Mouse (Mus musculus) spleen, adult 12 weeks (tissue): ENCODE results near the gene Aldh1a7.
A peak's percentile ranks its signal among the peaks of the same experiment; 100 is the strongest.
"Not testable (repeated sequence)": the region's sequence is repeated elsewhere in the genome, so short reads cannot be mapped to it uniquely, and the experiment has no call there.

Experiments used
- DNase-seq: peaks from one replicate; pipeline ENCODE4 v3.0.0; 2022; ENCODE audit warnings: low spot score

Aldh1a7 gene

DNA sequence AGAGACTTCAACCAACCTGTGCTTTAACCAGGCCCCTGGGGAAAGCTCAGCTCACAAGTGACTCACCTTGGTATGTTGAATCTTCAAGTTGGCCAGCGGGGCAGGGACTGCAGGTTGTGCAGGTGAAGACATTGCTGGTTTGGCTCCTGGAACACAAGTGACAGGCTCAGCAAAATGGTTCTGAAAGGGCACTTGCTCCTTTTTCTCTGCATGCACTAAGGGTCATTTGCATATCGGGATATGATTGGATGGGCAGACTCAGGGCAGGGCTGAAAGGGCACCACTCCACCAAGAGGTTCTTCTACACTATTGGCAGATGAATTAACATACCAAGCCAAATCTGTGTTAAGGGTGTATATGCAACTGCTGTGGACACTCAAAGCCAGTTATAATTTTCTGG is at the start of gene Aldh1a7:
Aldh1a7 (minus strand) TSS at position 182 of the 400 bp plus-strand sequence.
- peak; percentile 1 for DNase-seq

DNA sequence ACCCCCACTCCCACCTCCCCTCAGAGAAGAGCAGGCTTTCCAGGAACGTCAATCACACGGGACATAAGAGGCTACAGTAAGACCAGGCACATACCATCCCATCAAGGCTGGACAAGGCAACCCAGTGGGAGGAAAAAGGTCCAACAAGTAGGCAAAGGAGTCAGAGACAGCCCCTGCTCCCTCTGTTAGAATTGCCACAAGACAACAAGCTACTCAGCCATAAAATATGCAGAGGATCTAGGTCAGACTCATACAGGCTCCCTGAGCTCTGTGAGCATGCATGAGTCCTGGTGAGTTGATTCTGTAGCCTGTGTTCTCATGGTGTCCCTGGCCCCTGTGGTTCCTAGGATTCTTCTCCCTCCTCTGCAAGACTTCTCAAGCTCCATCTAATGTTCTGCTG is 48.3 kb upstream of the Aldh1a7 start:
- DNase-seq, result no peak

DNA sequence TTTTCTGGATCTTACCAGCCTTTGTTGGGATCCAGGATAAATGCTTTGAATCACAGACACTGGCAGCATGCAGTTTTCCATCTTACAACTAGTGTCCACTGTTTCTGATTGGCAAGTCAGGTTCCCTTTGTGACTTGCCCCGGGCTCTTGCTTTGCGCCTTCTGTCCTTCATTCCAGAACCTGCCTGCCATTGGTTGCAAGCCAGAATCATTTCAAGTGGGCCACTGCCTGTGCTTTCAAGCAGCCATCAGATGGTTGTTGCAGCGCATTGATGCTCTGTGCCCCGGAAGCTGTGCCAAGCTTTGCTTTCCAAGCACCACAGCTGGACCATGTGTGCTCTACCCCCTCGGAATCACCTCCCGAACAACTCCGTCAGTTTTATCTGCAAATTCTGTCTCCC is 46.6 kb upstream of the Aldh1a7 start:
- no peak for DNase-seq

DNA sequence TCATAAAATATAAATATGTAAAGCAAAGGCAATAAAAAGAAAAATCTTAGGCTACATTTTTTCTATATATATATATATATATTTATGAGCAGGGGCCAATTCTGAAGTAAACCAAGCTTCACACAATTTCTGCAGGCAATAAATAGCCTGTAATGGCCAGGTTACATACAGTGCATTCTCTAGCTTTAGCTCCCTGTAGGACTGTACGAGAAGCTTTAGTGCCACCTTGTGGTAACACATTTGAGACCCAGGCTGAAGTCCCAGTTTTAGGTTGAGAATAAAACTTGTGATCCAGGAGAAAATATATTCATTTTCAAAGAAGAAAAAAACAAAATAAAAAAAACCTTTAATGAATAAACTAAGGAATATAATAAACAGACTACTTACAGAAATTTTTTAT is 36.9 kb upstream of the Aldh1a7 start:
- no peak for DNase-seq

DNA sequence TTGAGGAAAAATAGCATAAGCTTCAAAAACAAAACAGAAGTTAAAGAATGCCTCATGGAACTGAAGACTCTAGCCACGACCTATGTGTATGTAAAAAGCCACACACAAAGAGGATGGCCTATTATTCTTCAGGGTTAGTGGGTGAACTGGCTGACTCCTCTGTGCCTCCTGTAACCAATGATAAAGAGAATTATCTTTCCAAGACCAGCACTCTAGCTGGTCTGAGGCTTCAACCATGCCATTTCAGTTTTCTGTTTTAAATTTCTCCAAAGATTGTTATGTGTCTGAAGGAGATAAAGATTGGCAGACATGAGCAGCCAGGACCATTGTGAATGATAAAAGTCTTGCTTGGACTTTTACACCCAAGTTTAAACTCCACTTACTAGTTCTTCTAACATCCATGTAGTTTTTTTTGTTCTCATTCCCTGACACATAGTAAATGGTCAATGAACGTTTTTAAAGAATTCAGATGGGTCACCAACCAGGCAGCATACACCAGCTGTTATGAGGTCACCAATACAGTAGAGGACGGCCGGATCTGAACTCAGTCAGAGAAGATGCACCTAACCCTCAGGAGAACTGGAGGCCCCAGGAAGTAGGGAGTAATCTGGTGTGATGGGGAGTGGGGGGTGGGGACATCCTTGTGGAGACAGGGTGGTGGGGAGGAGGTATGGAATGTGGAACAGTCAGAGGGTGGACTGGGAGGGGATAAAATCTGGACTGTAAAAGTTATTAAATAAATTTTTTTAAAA is 34.5 kb upstream of the Aldh1a7 start:
- no peak for DNase-seq

DNA sequence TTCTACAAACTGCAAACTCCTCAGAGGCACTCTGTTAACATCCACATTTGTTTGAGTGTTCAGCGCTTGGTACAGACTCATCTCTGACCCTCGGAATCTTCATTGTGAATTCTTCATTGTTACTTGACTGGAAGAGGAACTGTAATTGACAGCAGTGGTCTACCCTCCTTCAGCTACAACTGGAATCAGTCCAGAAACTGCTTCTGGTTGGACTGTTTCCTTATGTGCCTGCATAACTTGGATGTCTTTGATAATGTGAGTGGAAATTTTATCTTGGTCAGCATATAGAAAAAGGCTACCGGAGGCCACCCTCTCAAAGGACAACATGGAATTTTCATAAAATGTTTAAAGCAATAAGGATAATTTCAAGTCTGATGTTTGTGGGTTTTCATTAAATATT is 33.8 kb upstream of the Aldh1a7 start:
- DNase-seq, result no peak

DNA sequence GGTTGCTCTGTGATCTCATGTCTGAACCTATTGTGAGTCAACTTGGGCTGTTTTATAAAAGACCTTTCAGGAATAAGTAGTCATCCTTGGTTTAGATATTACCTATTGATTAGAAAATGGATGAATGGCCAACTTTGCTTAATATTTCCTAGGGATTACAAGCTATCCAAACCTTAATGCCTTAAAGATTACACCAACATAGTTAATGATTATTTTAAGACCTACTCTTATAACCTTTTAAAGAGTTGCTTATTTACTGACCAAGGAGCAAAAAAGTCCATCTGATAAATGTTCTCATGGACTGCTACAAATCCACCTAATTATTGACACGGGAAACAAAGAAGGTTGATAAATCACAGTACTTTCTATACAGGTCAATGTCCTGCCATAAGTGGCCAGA is 17.3 kb upstream of the Aldh1a7 start:
- DNase-seq, result no peak

DNA sequence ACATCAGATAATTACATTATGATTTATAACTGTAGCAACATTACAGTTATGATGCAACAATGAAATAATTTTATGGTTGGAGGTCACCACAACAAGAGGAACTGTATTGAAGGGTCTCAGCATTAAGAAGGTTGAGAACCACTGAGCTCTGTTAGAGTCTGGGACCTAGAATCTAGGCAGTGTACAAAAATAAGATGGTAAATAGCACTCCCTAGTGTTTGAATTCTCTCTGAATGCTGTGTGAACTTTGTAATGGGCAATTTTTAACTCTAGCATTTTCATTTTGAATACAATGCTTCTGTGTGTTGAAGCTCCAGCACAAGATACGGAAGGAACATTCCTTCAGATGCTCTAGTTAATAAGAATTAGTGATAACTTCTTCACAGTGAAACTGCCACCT is 916 bp upstream of the Aldh1a7 start:
- DNase-seq, result no peak

DNA sequence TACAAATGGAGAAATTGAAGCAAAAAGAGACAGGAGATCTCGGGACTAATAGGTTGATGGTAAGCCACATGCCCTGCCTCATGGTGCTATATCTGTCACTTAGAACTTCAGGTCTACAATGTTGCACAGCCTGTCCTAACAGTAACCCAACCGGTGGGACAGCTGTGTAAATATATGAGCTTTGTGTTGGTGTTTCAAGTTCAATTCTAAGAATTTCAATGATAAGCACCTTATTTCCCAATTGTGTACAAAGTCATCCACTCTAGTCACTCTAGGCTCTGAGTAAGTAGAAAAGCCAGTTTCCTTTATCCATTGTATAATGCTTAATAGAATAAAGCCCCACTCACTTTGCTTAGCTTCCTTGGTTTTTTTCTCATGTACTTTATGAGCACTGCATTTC is 4.4 kb downstream of the Aldh1a7 start:
- no peak for DNase-seq

DNA sequence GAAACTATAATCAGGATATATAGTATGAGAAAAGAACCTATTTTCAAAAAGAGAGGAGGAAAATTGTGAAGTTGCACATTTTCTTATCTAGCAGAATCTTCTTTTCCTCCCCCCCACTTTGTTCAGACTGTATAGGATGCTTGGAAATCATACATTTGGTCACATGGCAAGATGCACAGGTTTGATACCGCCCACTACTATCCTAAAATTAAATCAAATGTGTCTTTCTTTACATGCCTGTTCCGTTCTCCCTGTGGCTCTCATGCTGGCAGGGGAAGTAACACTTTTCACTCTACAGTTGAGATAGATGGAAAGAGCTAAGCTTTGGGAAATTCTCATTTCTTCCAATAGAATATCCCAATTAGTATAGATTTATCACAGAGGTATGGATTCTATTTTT is 7.1 kb downstream of the Aldh1a7 start:
- DNase-seq, result no peak

DNA sequence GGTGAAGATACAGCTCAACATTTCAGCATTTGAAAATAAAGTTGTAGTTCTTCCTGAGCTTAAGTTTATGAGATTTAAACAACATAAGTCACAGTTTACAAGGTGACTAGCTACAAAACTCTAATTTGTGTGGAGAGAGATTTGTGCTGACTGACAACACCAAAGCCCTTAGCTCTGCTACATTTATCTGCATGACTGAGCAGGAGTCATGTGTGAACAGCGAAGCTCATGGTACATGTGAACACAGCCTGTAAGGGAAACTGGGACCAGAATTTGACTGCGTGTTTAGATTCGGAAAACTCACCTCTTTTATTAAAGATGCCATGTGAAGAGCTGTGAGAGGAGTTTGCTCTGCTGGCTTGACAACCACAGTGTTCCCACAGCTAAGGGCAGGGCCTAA is 11.7 kb downstream of the Aldh1a7 start:
- no peak for DNase-seq

DNA sequence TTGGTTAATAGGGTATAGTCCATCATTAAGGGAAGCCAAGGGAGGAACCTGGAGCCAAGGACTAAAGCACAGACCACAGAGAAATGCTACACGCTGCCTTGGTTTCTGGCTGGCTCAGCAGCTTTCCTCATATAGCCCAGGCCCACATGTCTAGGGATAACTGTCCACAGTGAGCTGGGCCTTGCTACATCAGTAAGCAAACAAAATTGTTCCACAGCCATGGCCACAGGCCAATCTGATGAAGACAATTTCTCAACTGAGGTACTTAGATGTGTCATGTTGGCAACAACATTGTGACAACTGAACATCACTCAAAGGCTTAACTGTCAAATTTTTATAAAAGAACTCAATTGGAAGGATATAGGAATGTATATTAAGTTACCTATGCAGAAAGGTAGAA is 12.3 kb downstream of the Aldh1a7 start:
- DNase-seq, result no peak

DNA sequence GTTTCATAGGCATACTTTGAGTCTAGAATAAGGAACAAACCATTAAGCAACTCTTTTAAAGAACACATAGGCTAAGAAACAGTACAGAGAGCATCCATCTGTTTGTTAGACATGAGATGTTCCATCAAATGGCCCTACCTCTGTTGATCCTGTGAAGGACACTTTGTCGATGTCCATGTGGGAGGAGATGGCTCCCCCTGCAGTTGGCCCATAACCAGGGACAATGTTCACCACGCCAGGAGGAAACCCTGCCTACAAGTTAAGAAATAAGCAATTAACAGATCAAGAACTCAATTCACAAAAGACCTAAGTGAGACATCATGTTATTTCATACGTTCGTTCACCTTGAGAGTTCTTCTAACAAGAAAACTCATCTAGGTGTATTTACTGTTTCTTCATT is 12.8 kb downstream of the Aldh1a7 start:
- DNase-seq, result no peak

DNA sequence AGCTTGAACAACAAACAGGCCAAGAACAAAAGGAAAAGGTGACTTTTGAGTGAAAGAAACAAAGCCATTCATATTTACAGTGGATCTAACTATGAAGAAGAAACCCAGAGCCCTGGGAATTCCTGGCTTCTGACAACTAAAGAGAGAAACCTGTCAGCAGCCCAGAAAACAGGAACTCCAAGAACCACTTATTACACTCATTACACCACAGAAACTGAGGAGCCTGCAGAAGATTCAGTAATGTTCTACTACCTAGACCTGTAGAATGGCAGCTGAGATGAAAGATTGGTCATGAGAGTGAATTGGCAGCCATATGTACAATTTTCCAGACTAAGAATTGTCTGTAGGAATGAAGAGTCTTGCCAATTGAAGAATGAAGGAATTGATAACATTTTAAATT is 20.2 kb downstream of the Aldh1a7 start:
- no peak for DNase-seq

DNA sequence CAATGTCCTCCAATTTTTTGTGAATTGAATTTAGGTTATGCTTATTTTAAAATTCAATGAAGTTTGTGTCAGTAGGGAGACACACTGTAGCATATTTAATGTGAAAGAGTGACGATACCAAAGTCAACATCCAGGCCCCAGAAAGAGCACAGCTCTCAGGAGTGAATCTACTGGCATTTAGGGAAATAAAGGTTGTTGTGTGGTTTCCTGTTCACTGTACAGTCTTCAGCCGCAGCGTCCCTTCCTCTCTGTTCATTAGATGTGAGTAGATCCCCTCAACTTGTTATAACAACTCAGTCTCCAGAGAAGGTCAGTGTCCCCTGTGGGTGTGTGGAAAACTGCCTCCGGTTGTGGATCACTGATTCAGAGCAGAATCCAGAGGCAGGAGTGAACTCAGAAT is 20.6 kb downstream of the Aldh1a7 start:
- no peak for DNase-seq

DNA sequence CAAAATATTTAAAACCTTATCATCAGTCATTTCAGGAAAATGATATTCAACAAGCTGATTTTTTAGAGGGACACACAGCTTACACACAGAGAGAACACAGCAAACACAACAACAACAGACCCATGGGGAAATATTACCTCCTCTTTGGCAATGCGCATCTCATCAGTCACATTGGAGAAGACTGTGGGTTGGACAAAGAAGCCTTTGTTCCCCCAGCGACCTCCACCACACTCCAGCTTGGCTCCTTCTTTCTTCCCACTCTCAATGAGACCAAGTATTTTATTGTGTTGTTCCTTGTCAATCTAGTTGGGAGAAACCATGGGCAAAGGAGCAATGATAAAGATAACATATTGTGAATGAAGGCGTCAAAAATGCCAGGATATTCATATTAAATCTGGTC is 25.3 kb downstream of the Aldh1a7 start:
- no peak for DNase-seq

DNA sequence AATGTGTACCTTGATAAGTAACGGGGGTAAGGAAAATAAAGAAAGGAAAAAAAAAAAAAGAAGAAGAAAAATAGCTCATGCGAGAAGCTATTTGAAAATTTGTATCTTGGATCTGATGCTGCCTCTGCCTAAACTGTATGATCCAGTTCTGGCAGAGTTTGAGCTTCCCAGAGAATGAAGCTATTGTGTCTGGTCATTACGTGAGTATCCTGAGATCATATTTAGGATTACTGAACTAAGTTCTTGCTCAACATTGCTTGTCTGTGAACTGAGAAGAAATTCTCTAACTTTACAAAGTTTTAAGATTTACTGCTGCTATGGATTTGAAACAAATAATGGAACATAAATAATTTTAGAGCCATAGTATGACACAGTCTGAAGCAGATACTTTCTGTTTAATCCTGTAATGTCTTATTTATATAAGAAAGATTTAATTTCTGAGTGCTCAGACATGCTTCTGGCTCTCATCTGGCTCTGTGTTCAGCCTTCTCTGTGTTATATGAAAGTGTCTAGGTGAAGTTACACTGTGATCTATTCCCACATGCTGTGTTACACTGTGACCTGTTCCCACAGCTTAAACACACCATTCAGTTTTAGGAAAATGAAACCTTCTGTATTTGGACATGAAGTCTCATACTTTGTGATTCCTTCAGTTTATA is 49.5 kb downstream of the Aldh1a7 start:
- DNase-seq, result no peak

DNA sequence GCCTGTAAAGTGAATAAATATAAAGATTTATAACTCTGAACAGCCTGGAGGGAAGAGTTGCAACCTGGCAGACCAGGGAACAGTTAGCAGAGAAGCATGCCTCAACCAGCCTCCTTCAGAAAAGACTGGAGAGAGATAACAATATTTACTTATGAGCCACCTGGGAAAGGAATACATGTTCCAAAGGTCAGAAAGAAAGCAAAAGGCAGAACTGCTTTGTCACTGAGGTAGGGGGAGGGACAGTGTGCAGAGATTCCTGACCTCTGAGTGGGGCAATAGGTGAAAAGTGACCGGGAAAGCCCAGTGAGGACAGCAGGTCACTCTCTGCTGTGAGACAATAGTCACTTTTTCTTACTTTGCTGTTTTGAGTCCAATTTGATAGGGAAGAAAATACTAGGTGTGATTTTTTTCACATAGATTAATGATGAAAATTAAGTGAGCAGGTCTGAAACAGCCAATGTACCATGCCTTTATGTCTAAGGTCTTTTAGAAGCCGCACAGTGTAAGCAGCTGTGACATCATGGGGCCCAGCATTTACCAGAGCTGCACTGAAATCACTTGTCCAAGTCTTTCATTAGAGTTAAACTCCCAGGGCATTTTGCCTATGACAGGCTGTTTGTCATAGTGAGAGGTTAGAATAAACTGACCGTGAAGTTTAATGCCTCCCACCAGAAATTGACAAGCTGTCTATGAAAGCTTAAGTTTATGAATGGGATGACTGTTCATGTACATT is 73.1 kb downstream of the Aldh1a7 start:
- DNase-seq, result no peak

DNA sequence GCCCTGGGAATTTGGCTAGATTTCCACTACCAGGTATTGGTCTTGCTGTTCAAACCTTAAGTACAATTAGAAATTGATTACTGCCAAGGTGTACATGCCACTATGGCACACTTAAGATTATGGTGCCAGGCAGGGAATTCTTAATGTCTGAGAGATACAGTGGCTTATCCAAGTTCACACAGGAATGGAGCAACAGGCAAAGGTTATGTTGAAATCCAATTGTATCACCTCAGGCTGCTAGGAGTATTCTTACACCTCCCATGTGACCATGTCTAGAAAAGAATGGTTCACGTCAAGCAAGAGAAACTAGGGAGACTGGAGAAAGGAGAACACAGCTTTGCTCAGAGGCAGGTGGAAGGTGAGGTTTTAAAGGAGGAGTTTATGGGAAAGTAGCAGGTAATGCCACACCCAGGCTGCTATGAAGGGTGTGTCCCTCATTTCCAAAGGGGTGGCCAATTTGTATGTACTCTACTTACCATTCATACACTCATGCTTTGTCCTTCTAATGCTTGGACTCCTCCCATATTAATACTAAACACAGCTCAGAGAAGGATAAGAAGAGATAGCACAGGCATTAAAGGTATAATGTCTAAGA is 74.2 kb downstream of the Aldh1a7 start:
- no peak for DNase-seq

DNA sequence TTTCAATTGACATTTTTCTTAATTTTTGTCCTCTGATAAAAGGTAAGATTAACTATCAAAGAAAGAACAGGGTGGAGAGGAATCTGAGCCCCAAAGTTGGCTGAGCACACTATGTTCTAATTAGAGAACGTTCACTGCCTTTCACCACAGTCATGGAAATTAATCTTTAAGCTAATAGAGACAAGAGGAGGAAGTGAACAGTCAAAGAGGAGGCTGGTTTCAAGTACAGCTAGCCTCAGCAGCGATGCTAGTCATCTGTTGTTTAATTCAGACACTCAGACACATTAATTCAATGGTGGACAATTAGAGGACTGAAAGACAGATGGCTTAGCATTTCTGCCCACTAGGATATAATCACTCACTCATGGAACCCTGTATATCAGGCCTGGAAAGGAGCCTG is 77.4 kb downstream of the Aldh1a7 start:
- no peak for DNase-seq

DNA sequence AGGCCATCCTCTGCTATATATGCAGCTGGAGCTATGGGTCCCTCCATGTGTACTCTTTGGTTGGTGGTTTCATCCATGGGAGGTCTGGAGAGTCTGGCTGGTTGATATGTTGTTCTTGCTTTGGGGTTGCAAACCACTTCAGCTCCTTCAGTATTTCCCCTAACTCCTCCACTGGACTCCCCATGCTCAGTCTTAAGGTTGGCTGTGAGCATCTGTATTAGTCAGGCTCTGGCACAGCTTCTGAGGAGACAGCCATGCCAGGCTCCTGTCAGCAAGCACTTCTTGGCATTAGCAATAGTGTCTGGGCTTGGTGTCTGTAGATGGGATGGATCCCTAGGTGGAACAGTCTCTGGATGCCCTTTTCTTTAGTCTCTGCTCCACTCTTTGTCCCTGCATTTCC is 79.9 kb downstream of the Aldh1a7 start:
- DNase-seq, result not testable (repeated sequence)

DNA sequence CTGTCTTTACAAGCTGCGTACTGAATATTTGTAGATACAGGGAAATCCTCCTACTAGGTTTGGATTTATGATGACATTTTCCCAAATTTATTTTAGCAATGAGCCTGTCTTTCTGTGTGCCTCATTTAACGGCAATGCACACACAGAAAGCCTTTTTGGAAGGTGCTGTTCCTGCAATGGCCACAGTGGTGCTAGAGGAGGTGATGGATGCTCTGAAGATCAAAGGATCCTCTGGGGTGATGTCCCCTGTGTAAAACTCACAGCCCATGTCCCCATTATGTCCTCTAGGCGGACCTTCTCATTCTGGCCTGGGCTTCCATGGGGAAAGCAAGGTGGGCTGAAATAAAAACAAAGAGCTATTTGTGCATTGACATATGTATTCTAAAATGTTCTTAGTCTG is 83.0 kb downstream of the Aldh1a7 start:
- no peak for DNase-seq
